Mouse (Mus musculus) cerebral cortex, adult 2 months (tissue): ENCODE data around the gene Gm6121.

ENCODE experiments used
- WGBS: fragments of 180-500 bp; shearing (Covaris S2); methylation state at CpG from one replicate; pipeline ENCODE4 v1.1.7; 2018; 5-methylcytosine and 5-hydroxymethylcytosine counted together

The Gm6121 gene

GRCm38 (mm10) chrX:26935597-26935996 is at the start of gene Gm6121:
Gene Gm6121, minus strand, starts transcription at chrX:26935697.
- no CpG with 5 or more reads among the region's 5 CpGs for WGBS
